Mouse (Mus musculus): ENCODE data around the gene Hoxc12. TPM values are rescaled to one million over a fixed set of nuclear protein-coding genes. Genes with fewer than 3 reads are reported as not detected.

Hoxc12 gene
- polyA plus RNA-seq, 1 experiment: not detected

GRCm38 (mm10) chr15:102961728-102962127 lies 25.2 kb downstream of the Hoxc12 start:
- Histone ChIP-seq H3K27me3 (ENCODE audit: control insufficient read depth, insufficient read depth, low read length) (peaks cover 18% of the 10 kb centered on the region; the same call in 1 of the 2 replicates), H3K4me3 (replicated peaks; ENCODE audit: insufficient read depth, low read depth, low read length) (no peak overlapping the region), H3K27ac (ENCODE audit: insufficient read depth, low read length) (no peak overlapping the region), H3K4me1 (ENCODE audit: control insufficient read depth, insufficient read depth, low read length) (no peaks in the 10 kb centered on the region)
- no peak for DNase-seq
- WGBS: 4% methylated on average over 6 of the region's 6 CpGs
- TF ChIP-seq CTCF (IDR thresholded peaks at IDR 0.05; ENCODE audit: borderline replicate concordance, insufficient read depth, low read depth, low read length) (no peak), POLR2A (IDR thresholded peaks at IDR 0.05; ENCODE audit: borderline replicate concordance, insufficient read depth, low read length) (no peak)

DNA sequence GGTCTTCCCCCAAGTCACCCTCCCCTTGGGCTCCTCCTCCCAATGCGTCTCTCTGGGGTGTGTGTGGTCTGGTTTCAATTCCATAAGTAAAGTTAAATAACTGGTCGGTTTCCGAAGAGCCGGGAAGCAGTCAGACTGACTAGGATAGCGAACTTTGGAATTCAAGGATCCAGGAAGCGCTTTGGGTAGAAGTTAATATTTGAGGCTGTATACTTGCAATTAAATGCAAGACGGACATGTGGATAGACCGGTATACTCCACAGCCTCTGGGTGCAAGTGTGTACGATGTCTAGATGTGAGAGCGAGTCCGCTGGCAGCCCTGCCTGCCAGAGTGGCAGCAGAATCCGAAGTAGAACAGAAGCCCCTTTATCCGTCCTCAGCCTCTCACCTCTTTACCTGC lies 25.9 kb downstream of the Hoxc12 start:
- TF ChIP-seq POLR2A (IDR thresholded peaks at IDR 0.05; ENCODE audit: borderline replicate concordance, insufficient read depth, low read length): no peak
- TF ChIP-seq CTCF (IDR thresholded peaks at IDR 0.05; ENCODE audit: borderline replicate concordance, insufficient read depth, low read depth, low read length): no peak
- 5% methylated on average over 13 of the region's 13 CpGs for WGBS
- Histone ChIP-seq H3K4me3 (replicated peaks; ENCODE audit: insufficient read depth, low read depth, low read length) (no peak overlapping the region), H3K4me1 (ENCODE audit: control insufficient read depth, insufficient read depth, low read length) (no peaks in the 10 kb centered on the region), H3K27me3 (ENCODE audit: control insufficient read depth, insufficient read depth, low read length) (peaks cover 18% of the 10 kb centered on the region; the same call in 1 of the 2 replicates), H3K27ac (ENCODE audit: insufficient read depth, low read length) (no peak overlapping the region)
- DNase-seq: no peak

GRCm38 (mm10) chr15:102963259-102963658 lies 26.7 kb downstream of the Hoxc12 start:
- no peak for TF ChIP-seq POLR2A (IDR thresholded peaks at IDR 0.05; ENCODE audit: borderline replicate concordance, insufficient read depth, low read length)
- TF ChIP-seq CTCF (IDR thresholded peaks at IDR 0.05; ENCODE audit: borderline replicate concordance, insufficient read depth, low read depth, low read length): no peak

DNA sequence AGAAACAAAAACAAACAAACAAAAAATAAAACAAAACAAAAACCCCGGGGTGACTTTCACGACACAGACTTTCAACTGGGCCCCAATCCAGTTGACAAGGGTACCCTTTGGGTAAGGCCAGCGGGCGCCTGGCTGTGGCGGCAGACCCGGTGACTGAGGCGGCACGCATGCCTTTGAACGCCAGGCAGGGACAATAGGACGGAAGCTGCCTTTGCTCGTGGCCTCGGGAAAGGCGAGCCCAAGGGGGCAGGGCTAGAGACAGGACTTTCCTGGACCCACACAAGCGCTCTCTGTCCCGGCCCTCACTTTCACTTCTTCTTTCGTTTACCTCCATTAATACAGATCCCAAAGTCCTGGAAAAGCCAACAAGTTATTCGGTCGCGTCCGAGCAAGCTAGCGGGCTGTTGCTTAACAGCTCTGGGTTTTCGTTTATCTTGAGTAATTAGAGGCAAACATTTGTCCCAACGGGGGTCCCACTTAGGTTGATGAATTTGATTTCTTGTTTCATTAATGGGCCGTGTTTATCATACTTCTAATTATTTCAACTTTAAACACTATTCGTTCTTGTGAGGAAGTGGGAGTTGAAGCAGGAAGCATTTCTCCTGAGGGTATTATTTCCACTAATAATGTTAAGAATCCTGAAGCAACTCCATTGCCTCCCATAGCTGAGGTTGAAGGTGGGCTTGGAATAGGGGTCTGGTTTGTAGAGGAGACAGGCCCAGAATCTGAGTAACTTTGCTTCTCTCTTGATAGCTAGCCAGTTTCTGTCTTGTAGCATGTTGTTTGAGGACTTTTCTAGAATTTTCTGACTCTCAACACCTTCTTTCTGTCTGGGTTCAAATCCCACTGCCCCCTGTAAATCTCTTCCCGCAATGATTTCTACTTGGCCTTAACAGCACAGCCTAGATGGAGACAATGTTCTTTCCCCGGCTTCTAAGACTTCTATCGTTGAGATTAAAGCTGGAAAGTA lies 27.4 kb downstream of the Hoxc12 start:
- Histone ChIP-seq H3K4me1 (ENCODE audit: control insufficient read depth, insufficient read depth, low read length) (no peaks in the 10 kb centered on the region), H3K27me3 (ENCODE audit: control insufficient read depth, insufficient read depth, low read length) (peaks cover 20% of the 10 kb centered on the region; the same call in 1 of the 2 replicates), H3K4me3 (replicated peaks; ENCODE audit: insufficient read depth, low read depth, low read length) (no peak overlapping the region), H3K27ac (ENCODE audit: insufficient read depth, low read length) (no peak overlapping the region)
- 4% methylated on average over 28 of the region's 28 CpGs for WGBS
- DNase-seq: no peak
- TF ChIP-seq CTCF (IDR thresholded peaks at IDR 0.05; ENCODE audit: borderline replicate concordance, insufficient read depth, low read depth, low read length): no peak
- TF ChIP-seq POLR2A (IDR thresholded peaks at IDR 0.05; ENCODE audit: borderline replicate concordance, insufficient read depth, low read length): no peak

More at GRCm38 (mm10) chr15:102963259-102963658, 26.7 kb downstream of the Hoxc12 start:
- H3K4me3 ChIP-seq (replicated peaks; ENCODE audit: insufficient read depth, low read depth, low read length): no peak overlapping the region
- no peaks in the 10 kb centered on the region for H3K4me1 ChIP-seq (ENCODE audit: control insufficient read depth, insufficient read depth, low read length)
- WGBS: 3% methylated on average over 8 of the region's 8 CpGs
- H3K27ac ChIP-seq (ENCODE audit: insufficient read depth, low read length): no peak overlapping the region
- peaks cover 18% of the 10 kb centered on the region; the same call in 1 of the 2 replicates for H3K27me3 ChIP-seq (ENCODE audit: control insufficient read depth, insufficient read depth, low read length)
- no peak for DNase-seq

DNA sequence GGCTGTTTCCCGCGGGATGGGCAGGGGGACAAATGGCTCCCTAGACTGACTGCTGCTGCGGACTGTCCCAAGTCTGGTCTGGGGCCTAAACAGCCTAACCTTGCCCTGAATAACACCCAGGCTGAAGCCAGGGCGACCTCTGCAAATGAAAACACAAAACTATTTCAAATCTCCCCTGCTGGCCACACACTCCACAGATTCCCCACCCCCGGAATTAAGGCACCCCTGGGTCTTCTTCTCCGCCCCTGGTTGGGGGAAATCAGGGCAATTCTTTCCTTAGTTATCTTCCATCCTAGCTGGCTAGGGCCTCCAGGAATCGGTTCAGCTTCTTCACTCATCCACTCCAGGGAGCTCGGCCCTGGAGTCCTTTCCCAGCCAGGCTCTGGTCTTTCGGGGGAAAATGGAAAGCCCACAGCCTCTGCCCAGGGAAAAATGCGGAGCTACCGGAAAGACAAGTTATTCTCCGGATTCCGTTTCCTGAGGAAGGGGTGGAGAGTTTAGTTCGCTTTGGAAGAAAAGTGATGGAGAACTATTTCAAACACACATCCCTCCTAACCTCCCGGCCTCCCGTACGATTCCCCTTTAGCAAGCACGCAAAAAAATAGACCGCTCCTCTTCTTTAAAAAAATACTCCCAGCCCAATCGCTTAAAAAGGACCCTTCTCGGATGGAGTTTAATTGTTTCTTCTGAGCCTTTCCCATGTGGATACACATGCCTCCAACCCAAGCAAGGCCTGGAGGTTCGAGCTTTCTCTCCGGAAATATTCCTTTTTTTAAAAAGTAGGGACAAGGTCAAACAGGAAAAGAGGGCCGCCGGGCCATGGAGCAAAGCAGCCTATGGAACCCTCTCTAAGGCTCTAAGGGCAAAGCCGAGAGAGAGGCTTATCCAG lies 28.7 kb downstream of the Hoxc12 start:
- no peak for DNase-seq
- Histone ChIP-seq H3K4me3 (replicated peaks; ENCODE audit: insufficient read depth, low read depth, low read length) (no peak overlapping the region), H3K27ac (ENCODE audit: insufficient read depth, low read length) (no peak overlapping the region), H3K4me1 (ENCODE audit: control insufficient read depth, insufficient read depth, low read length) (no peaks in the 10 kb centered on the region), H3K27me3 (ENCODE audit: control insufficient read depth, insufficient read depth, low read length) (peaks cover 20% of the 10 kb centered on the region; the same call in 1 of the 2 replicates)
- 5% methylated on average over 26 of the region's 26 CpGs for WGBS
- TF ChIP-seq CTCF (IDR thresholded peaks at IDR 0.05; ENCODE audit: borderline replicate concordance, insufficient read depth, low read depth, low read length): no peak
- TF ChIP-seq POLR2A (IDR thresholded peaks at IDR 0.05; ENCODE audit: borderline replicate concordance, insufficient read depth, low read length): no peak

- Histone ChIP-seq H3K27ac (ENCODE audit: insufficient read depth, low read length) (no peak overlapping the region), H3K27me3 (ENCODE audit: control insufficient read depth, insufficient read depth, low read length) (peaks cover 23% of the 10 kb centered on the region; the same call in 1 of the 2 replicates), H3K4me1 (ENCODE audit: control insufficient read depth, insufficient read depth, low read length) (no peaks in the 10 kb centered on the region), H3K4me3 (replicated peaks; ENCODE audit: insufficient read depth, low read depth, low read length) (no peak overlapping the region)
- no peak for DNase-seq
- 5% methylated on average over 29 of the region's 30 CpGs for WGBS
- TF ChIP-seq POLR2A (IDR thresholded peaks at IDR 0.05; ENCODE audit: borderline replicate concordance, insufficient read depth, low read length) (no peak), CTCF (IDR thresholded peaks at IDR 0.05; ENCODE audit: borderline replicate concordance, insufficient read depth, low read depth, low read length) (peak; percentile 19; the same call in 1 of the 2 replicates)
Observed at GRCm38 (mm10) chr15:102965892-102966775, 29.6 kb downstream of the Hoxc12 start.

All from cerebellum, adult 2 months (tissue).